Mouse (Mus musculus): ENCODE measurements around the gene Rcn3. TPM values are rescaled to one million over a fixed set of nuclear protein-coding genes. Genes with fewer than 3 reads are reported as not detected.

The Rcn3 gene
- polyA plus RNA-seq, 2 experiments = 19.2 to 20.6 TPM

DNA sequence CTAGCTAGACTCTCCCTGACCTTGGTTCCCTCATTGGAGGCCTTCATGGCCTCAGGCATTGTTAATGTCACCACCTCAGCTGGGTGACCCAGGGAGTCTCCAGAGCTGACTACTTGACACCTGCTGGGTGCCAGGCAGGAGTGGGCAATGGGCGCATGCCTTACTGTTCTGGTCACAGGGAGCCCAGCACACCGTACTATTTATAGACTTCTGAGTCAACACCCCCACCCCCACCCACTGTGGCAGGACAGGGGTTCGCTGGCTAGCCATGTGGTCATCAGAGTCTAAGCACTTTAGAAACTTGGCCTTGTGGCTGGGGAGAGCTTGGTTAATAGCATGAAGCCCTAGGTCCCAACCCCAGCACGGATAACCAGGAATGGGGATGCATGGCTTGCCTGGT, 16.6 kb downstream of the Rcn3 start:
- H3K9me3 ChIP-seq (ENCODE audit: control insufficient read depth, low read length) = no peaks in the 10 kb centered on the region
- 67% methylated on average over 4 of the region's 4 CpGs for WGBS (ENCODE audit: insufficient replicate concordance)
- peaks cover 7% of the 10 kb centered on the region; the same call in 1 of the 2 replicates for H3K36me3 ChIP-seq (replicated peaks; ENCODE audit: control insufficient read depth, insufficient read depth, low read depth)
- DNase-seq (ENCODE audit: low read depth in 3 of 3, low spot score in 3 of 3) = no peak
- H3K9ac ChIP-seq (replicated peaks) = no peak overlapping the region
- peaks cover 0 to 6% of the 10 kb centered on the region in 2 experiments; a peak in 2 of 4 replicates for H3K4me1 ChIP-seq (replicated peaks; ENCODE audit: control insufficient read depth in 2 of 2, insufficient read depth in 2 of 2, low read length in 1 of 2)
- no peak overlapping the region for H3K27ac ChIP-seq
- ATAC-seq (ENCODE audit: insufficient read depth) = no peak
- no peak overlapping the region for H3K4me3 ChIP-seq (ENCODE audit: insufficient read depth in 1 of 2, low read depth in 2 of 2, low read length in 2 of 2)
- no peak overlapping the region for H3K4me2 ChIP-seq (ENCODE audit: low read depth)
- TF ChIP-seq EP300 (IDR thresholded peaks at IDR 0.05; ENCODE audit: low read depth) (no peak), CTCF (IDR thresholded peaks at IDR 0.05; ENCODE audit: low read depth) (no peak)
- H3K27me3 ChIP-seq (ENCODE audit: control insufficient read depth, insufficient read depth, low read length) = no peaks in the 10 kb centered on the region

DNA sequence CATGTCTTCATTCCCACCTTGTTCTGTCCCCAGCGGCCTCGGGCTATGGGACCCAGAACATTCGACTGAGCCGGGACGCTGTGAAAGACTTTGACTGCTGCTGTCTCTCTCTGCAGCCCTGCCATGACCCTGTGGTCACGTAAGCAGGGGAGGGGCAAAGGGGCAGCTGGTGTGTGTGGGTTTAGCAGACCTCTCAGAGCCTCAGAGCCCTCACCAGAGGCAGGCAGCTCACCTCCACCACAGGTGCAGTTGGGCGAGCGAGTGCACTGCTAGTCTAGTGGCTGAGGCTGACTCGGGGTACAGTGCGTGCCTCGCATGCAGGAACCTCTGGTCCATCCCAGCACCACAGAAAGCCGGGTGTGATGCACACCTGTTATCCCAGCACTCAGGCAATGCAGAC, 18.1 kb downstream of the Rcn3 start:
- Histone ChIP-seq H3K27ac (no peak overlapping the region), H3K27me3 (ENCODE audit: control insufficient read depth, insufficient read depth, low read length) (no peaks in the 10 kb centered on the region), H3K4me3 (ENCODE audit: insufficient read depth in 1 of 2, low read depth in 2 of 2, low read length in 2 of 2) (no peak overlapping the region), H3K9me3 (ENCODE audit: control insufficient read depth, low read length) (no peaks in the 10 kb centered on the region), H3K36me3 (replicated peaks; ENCODE audit: control insufficient read depth, insufficient read depth, low read depth) (peaks cover 7% of the 10 kb centered on the region; the same call in 1 of the 2 replicates), H3K4me2 (ENCODE audit: low read depth) (no peak overlapping the region), H3K9ac (replicated peaks) (no peak overlapping the region), H3K4me1 (replicated peaks; ENCODE audit: control insufficient read depth in 2 of 2, insufficient read depth in 2 of 2, low read length in 1 of 2) (peaks cover 0 to 4% of the 10 kb centered on the region in 2 experiments; a peak in 1 of 4 replicates)
- TF ChIP-seq EP300 (IDR thresholded peaks at IDR 0.05; ENCODE audit: low read depth) (no peak), CTCF (IDR thresholded peaks at IDR 0.05; ENCODE audit: low read depth) (no peak)
- no peak for DNase-seq (ENCODE audit: low read depth in 3 of 3, low spot score in 3 of 3)
- WGBS (ENCODE audit: insufficient replicate concordance) = 82% methylated on average over 12 of the region's 12 CpGs
- no peak for ATAC-seq (ENCODE audit: insufficient read depth)

DNA sequence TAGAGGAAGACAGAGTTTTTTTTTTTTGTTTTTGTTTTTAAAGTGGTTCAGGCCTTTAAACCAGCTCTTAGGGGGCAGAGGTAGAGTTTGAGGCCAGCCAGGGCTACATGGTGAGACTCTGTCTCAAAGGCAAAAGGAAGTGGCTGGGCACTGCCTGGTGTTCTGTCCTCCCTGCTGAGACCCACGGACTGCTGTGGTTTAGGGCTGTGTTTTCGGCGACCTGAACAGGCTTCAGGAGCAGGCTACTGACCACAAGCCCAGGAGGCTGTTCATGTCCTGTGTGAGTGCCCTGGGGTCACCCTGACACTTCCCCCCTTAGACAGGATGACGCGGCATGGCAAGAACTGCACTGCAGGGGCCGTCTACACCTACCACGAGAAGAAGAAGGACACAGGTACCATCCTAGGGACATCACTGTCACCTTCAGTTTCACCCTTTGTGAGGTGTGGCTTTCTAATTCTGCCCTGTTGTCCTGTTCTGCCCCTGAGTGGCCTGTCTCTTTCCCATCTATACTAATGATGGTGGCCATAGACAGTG, 18.8 kb downstream of the Rcn3 start:
- H3K9ac ChIP-seq (replicated peaks) = no peak overlapping the region
- WGBS (ENCODE audit: insufficient replicate concordance) = 50% methylated on average over 7 of the region's 7 CpGs

DNA sequence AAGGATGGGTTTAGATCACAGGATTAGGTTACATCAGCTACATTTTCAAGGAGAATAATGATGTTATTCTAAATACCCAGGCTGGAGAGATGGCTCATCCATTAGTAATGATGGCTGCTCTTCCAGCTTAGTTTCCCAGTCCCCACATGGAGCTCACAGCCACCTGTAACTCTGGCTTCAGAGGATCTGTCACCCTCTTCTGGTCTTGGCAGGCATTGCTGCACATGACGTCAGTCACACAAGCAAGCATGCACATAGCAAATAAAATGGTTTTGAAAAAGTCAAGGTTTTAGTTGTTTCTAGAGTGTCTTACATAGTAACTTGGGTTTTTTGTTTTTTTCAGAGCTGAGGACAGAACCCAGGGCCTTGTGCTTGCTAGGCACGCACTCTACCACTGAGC, 19.8 kb downstream of the Rcn3 start:
- H3K4me2 ChIP-seq (ENCODE audit: low read depth) = no peak overlapping the region
- no peaks in the 10 kb centered on the region for H3K9me3 ChIP-seq (ENCODE audit: control insufficient read depth, low read length)
- peaks cover 0 to 5% of the 10 kb centered on the region in 2 experiments; a peak in 1 of 4 replicates for H3K4me1 ChIP-seq (replicated peaks; ENCODE audit: control insufficient read depth in 2 of 2, insufficient read depth in 2 of 2, low read length in 1 of 2)
- DNase-seq (ENCODE audit: low read depth in 3 of 3, low spot score in 3 of 3) = no peak
- TF ChIP-seq EP300 (IDR thresholded peaks at IDR 0.05; ENCODE audit: low read depth) (no peak), CTCF (IDR thresholded peaks at IDR 0.05; ENCODE audit: low read depth) (peak; percentile 67)
- no peak for ATAC-seq (ENCODE audit: insufficient read depth)
- no peaks in the 10 kb centered on the region for H3K27me3 ChIP-seq (ENCODE audit: control insufficient read depth, insufficient read depth, low read length)
- WGBS (ENCODE audit: insufficient replicate concordance) = 63% methylated on average over 2 of the region's 2 CpGs
- no peak overlapping the region for H3K4me3 ChIP-seq (ENCODE audit: insufficient read depth in 1 of 2, low read depth in 2 of 2, low read length in 2 of 2)
- no peak overlapping the region for H3K9ac ChIP-seq (replicated peaks)
- H3K27ac ChIP-seq = no peak overlapping the region
- H3K36me3 ChIP-seq (replicated peaks; ENCODE audit: control insufficient read depth, insufficient read depth, low read depth) = peaks cover 2% of the 10 kb centered on the region; the same call in 1 of the 2 replicates

More for the DNA sequence above, 18.8 kb downstream of the Rcn3 start:
- Histone ChIP-seq H3K9me3 (ENCODE audit: control insufficient read depth, low read length) (no peaks in the 10 kb centered on the region), H3K36me3 (replicated peaks; ENCODE audit: control insufficient read depth, insufficient read depth, low read depth) (peaks cover 7% of the 10 kb centered on the region; the same call in 1 of the 2 replicates), H3K27me3 (ENCODE audit: control insufficient read depth, insufficient read depth, low read length) (no peaks in the 10 kb centered on the region), H3K4me3 (ENCODE audit: insufficient read depth in 1 of 2, low read depth in 2 of 2, low read length in 2 of 2) (no peak overlapping the region), H3K4me1 (replicated peaks; ENCODE audit: control insufficient read depth in 2 of 2, insufficient read depth in 2 of 2, low read length in 1 of 2) (peaks cover 0 to 5% of the 10 kb centered on the region in 2 experiments; a peak in 1 of 4 replicates), H3K27ac (no peak overlapping the region), H3K4me2 (ENCODE audit: low read depth) (no peak overlapping the region)
- no peak for TF ChIP-seq CTCF (IDR thresholded peaks at IDR 0.05; ENCODE audit: low read depth)
- no peak for TF ChIP-seq EP300 (IDR thresholded peaks at IDR 0.05; ENCODE audit: low read depth)
- DNase-seq (ENCODE audit: low read depth in 3 of 3, low spot score in 3 of 3) = no peak
- no peak for ATAC-seq (ENCODE audit: insufficient read depth)

DNA sequence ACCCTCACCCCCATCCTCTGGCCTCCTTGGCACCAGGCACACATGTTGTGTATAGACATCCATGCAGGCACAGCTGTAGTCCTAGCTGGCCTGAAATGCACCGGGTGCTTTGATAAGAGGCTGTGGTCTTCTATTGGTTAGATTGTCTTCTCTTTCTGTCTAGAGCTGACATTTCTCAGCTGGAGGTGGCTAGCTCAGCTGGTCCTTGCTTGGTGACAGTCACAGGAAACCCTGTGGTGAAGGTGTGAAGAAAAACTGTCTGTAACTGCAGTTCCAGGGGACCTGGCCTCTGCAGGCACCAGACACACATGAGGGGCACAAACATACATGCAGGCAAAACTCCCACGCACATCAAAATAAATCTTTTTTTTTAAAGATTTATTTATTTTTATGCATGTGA, 22.4 kb downstream of the Rcn3 start:
- TF ChIP-seq EP300 (IDR thresholded peaks at IDR 0.05; ENCODE audit: low read depth) (no peak), CTCF (IDR thresholded peaks at IDR 0.05; ENCODE audit: low read depth) (no peak)
- Histone ChIP-seq H3K36me3 (replicated peaks; ENCODE audit: control insufficient read depth, insufficient read depth, low read depth) (no peaks in the 10 kb centered on the region), H3K27me3 (ENCODE audit: control insufficient read depth, insufficient read depth, low read length) (no peaks in the 10 kb centered on the region), H3K27ac (no peak overlapping the region), H3K9ac (replicated peaks) (no peak overlapping the region), H3K4me1 (replicated peaks; ENCODE audit: control insufficient read depth in 2 of 2, insufficient read depth in 2 of 2, low read length in 1 of 2) (0 out of 4 replicates have a peak, but pooled peaks cover 0 to 4% of the 10 kb centered on the region in 2 experiments), H3K4me2 (ENCODE audit: low read depth) (no peak overlapping the region), H3K9me3 (ENCODE audit: control insufficient read depth, low read length) (no peaks in the 10 kb centered on the region), H3K4me3 (ENCODE audit: insufficient read depth in 1 of 2, low read depth in 2 of 2, low read length in 2 of 2) (no peak overlapping the region)
- ATAC-seq (ENCODE audit: insufficient read depth) (no peak), DNase-seq (ENCODE audit: low read depth in 3 of 3, low spot score in 3 of 3) (no peak)
- WGBS (ENCODE audit: insufficient replicate concordance) = 52% methylated on average over 2 of the region's 2 CpGs
